Mouse (Mus musculus): ENCODE data around the gene Thap12.
A peak's percentile ranks its signal among the peaks of the same experiment; 100 is the strongest.

The Thap12 gene

DNA sequence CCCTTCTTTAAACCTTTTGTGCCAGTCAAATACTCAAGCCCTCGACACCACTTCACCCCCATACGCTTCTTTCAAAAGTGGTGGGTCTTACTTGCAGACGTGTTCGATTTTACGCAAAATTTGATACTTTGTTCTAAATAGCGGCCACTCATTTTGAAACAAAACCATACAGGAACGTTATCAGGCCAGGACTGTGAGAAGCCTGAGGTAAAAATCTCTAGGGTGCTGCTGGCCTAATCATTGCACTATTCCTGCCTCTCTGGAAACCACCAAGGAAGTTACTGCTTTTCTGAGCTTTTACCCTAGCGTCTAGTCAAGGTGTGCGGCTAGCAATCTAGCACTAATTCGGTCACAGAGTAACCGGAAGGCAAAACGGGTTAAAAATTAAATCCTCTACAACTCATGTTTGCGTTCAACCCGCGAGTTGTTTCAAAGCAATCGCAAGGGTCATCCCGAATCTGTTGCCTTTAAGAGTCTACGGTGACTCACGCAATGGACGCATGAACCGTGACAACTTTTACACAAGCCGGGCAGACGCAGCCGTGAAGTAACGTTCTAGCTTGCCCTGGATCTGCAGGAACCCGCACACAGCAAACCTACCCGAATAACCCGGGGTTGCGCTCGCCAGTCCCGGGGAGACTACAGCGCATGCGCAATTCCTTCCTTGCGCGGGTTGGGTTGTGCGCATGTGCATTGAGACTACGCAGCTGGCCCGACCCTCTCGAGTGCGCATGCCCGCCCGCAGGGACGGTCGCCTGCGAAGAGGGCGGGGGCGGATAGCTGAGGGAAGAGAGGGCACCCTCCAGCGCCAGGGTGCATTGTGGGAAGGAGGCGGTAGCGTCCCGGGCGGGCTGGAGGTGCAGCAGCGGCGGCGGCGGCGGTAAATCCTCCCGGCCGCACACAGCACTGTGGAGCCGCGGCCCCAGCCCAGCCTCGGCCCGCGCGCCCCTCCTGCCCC, at the start of gene Thap12:
TSS of gene Thap12 (plus strand) at position 821 of the 958 bp plus-strand sequence.
- DNase-seq (ENCODE audit: low spot score) = peak; percentile 98

DNA sequence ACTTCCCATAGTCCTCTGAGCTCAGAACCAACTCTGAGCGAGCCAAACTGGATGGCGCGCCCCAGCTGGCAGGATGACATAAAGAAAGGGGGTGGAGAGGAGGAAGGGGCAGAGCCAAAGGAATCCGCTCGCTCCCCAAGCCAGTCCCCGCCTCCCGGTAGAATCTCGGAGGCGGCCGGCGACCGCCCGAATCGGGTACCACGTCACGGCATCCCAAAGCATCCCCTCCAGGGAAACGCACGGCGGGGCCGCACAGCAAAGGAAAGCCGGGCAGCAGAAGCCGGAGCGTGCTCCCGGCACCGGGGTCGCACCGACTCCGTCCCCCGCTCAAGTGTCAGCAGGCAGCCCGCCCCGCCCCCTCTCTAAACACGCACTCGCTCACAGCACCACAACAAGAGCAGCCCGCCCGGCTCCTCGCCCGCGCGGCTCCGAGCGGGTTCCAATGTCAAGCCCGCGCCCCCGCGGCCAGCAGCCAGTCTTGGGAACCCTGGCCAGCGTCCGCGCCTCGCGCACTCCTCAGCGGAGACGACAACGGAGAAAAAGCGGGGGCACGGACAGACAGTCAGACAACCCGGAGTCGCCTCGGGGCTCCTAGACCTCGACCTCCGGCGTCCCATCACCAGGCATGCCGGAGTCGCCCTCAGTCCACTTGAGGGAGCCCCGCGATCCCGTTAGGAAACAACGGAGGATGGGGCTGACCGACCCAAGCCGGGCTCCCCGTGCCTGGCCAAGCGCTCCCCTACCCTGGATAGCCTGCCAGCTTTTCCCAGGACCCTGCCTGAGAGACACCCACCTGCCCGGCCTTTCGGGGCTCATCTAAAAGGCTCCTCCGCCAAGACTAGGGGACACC, 47.0 kb upstream of the Thap12 start:
- DNase-seq (ENCODE audit: low spot score) = peak; percentile 83

DNA sequence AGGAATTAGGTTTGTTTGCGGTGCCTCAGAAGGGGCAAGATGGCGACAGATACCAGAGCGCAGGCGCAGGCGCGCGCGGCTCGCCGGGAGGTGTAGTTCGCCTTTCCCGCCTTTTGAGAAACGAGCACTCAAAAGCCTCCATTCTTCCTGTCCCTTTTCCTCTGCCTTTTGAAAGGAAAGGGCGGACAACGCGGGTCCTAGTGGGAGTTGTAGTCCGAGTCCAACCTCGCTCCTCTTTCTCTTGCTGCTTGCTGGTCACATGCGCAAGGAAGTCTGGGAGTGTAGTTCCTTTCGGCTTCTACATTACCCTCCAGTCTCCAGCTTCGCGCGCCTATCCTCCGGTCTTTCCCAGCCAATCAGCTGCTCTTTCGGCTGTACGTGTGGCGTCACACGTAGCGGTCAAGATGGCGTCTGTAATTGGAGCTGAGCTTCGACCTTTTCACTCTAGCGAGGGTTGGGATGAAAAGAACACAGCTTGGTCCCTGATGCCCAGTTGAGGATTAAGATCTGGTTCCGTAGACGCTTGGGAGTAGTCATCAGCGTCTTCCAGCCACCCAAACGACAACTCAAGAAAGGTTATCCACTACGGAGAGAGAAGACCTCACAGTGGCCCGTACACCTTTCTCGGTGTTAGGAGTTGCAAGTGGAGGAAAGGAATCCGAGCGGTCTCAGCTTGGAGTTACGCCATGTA, 46.2 kb upstream of the Thap12 start, which contains the start of gene Emsy:
TSS of gene Emsy (minus strand) at position 253 of the 691 bp plus-strand sequence.
- DNase-seq (ENCODE audit: low spot score) = peak; percentile 97

DNA sequence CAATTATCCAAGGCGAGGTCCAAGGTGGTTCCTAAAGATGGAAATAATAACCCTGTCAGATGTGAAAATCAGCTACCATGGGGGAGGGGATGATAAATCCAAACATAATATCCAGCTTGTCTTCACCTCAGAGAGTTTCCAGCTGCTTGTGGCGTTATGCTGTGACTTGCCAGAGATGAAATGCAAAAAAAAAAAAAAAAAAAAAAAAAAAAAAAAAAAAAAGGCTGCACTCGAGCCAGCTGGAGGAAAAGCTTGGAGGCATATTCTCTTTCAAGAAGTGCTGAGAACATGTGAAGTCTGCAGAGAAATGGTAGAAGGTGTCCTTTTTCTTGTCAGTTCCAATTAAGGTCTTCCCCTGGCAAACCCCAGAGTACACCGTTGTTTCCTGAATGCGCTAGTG, 37.7 kb upstream of the Thap12 start:
- peak; percentile 59 for DNase-seq (ENCODE audit: low spot score)

DNA sequence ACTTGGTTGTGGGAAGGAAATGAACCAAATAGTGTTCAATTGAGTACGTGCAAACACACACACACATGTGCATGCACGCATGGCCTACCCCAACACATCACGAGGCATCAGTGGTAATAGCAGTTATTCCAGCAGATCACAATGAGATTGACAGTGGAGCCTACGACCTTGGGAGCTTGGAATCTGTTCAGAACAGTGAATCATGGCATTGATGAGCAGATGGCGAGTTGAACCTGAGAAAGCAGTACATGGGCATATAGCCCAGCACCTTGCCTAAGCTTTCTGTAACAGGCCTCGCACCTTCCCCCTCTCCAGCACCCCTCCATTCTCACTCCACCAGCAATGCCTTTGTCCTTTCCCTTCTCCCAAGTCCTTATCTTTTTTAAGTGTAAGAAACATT, 37.2 kb upstream of the Thap12 start:
- DNase-seq (ENCODE audit: low spot score) = no peak

DNA sequence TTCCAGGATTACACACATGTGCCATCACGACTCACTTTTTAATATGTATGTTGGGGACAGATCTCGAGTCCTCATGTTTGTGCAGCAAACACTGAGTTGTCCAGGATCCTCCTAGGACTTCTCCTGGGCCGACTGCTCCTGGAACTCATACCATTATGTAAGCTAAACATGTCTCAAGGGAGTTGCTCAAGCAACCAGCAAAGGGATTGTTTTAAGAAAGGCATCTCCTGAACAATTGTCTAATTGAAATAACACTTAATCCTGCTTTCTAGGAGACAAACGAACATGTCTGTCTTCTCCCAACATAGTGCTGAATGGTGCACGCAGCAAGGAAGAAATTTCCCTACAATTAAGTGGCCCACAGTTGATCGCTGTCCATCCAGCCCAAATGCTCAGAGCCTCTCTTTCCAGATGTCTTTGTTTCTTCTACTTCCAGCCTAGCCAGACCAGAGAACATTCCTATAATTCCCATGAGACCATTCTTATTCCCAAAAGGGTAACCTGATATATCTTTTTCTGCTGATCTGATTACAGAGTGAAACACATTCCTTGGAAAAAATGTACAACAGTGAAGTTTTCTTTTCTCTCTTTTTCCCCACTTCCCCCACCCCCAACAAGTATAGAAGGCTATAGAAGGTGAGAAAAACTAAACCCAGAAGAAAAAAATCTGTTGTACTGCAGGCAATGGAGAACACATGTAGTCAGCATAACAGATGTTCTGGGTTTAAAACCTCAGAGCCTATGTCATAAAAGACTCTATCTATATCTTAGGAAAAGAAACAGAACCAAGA, 34.8 kb upstream of the Thap12 start:
- DNase-seq (ENCODE audit: low spot score) = peak; percentile 53

DNA sequence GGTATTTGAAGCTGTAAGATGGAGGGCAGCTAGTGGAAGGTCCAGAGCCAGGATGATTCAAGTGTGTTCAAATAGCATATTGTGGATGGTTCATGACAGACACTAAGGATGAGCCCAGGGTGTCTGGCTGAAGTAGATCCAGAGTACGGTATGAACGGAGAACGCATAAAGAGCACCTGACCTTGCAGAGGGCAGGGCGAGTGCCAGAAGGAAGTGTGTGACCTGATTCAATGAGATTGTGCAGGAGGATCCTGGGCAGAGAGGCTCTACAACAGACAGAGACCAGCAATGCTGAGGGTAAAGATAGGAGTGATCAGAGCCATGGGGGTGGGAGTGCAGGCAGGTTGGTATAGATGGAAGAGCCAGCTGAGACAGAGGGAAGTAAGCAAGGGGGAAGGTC, 32.1 kb upstream of the Thap12 start:
- DNase-seq (ENCODE audit: low spot score) = no peak

DNA sequence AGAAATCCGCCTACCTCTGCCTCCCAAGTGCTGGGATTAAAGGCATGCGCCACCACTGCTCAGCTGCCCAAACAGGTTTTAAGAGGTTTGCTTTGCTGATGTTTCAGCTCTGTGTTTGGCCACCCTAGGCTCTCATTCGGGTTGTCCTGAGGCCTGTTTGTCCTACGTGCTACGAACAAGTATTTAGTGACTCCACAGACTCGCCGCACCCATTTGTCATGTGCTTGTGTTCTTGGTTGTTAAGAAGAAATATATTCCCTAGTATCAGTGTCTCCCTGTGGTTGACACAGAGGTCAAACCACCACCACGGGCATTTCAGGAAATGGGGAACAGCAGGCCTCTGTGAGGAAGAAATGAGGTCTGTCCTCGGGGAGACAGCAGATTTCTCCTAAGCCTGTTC, 31.5 kb upstream of the Thap12 start:
- no peak for DNase-seq (ENCODE audit: low spot score)

DNA sequence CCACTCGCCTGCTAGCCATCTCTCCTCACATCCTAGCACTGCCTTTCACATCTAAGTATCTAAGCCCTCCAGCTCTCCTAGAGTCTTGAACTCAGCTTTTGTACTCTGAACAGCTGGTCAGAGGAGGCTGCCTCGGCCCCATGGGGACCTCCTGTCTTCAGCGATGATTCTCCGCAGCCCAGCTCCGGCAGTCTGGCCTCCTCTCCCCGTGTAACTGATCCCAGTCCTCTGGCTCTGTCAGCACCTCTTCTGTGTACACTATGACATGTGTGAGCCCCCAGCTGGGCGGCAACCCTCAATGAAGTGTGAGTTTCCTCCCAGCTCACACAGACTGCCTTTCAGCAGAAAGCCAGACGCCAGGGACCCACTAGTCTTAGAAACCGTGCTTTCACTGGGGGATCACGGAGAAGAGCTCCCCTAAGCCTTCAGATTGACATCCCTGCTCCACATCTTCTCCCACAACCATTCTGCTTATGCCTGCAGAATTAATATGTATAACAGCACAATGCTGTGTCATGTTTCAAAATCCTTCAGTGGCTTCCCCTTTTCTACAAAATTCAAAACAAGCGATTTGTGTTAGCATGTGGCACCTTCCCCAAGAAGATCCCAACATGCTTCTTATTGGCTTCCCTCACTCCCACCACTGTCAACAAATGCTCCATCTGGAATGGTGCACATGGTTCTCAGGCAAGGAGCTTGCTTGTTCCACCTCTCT, 30.5 kb upstream of the Thap12 start:
- DNase-seq (ENCODE audit: low spot score) = no peak

DNA sequence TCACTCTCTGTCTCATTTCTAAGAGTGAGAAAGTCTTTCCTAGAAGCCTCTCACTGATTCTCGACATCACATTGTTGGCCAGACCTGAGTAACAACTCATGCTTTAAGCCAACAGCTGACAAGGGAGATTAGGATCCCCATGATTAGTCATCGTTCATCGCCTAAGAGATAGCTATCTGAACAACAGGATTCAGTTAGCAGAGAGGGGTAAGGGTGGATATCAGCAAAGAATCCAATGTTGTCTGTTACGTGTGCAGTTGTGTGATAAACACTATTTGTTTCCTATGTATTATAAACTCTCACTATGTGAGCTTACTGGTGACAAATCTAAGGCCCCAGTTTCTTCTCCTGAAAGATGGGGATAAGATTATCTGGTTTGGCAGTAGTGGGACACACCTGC, 28.6 kb upstream of the Thap12 start:
- no peak for DNase-seq (ENCODE audit: low spot score)

DNA sequence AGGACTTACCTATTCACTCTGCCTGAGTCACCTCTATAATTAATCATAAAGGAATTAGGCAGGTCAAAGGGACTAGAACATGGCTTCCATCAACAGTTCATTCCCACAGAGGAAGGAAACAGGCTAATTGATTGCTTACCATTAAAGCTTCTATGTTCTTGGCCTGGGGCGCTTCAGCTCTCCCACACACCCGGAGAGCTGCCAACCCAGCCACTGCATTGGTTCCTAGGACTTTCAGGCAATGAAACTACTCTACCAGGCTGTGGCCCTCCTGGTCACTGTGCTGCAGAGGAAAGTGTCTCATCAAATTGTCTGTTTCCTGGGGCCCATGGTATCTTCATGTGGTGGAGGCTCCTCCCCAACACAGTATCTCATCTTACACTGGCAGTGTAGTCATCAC, 25.4 kb upstream of the Thap12 start:
- no peak for DNase-seq (ENCODE audit: low spot score)

DNA sequence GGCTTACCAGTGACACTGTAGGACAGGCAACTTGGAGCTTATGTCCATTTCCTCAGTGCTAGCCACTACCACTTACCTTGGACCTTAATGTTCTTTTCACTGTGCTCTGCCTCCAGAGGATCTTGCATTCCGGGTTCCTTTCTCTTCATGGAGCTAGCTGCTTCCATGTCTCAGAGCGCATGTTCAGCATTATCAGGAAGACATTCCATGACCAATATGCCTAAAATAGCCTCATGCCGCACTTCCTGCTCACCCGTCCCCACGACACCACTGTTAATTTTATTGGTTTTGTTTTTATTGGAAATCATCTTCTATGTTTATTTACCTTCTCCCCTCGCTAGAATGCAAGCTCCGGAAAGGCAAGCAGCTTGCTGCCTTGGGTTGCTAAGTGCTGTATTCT, 24.5 kb upstream of the Thap12 start:
- DNase-seq (ENCODE audit: low spot score) = peak; percentile 29

DNA sequence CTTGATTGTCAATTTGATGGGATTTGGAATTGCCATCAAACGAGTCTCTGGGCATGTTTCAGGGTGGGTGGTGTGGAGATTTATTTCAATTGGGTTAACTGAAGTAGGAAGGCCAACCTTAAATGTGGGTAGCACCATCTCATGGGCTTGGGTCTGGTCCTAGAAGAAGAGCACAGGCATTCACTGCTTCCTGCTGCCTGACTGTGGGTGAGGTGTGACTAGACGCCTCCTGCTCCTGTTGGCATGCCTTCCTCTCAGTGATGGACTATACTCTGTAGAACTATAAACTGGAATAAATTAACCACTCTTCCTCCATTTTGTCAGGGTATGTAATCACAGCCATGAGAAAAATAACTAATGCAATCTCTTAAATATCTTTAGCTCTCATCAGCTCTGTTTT, 22.2 kb upstream of the Thap12 start:
- DNase-seq (ENCODE audit: low spot score) = no peak

DNA sequence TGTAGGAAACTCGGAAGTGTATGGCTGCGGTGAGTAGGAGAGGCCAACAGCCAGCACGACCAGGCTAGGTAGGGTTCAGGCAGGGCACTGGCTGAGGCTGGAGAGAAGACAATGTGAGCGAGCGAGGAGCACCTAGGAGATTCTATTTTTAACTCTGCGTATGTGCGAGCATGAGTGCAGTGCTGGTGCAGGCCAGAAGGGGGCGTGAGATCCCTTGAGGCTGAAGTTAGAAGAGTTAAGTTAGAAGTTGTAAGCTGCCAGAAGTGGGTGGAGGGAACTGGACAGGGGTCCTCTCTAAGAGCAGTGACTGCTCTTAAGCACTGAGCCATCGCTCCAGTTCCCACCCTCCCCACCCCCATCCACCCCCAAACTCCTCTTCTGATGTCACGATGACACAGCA, 20.1 kb upstream of the Thap12 start:
- no peak for DNase-seq (ENCODE audit: low spot score)

DNA sequence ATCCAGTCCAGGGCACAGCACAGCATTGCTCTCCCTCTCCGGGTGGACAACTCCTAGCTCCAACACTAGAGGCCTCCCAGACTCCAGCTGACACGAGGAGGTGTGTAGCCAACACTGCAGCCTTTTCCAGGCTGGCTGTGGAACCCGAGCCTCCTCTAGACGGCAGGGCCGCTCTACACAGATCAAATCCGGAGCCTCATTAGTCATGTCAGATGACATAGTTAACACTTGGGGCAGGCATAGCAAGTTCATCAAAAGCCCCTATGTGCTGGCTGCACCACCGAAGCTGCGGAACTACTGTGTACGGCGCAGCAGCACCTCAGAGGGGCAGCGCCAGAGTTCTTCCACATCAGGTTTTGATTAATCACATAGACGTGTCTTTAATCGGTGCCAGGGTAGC, 17.0 kb upstream of the Thap12 start:
- DNase-seq (ENCODE audit: low spot score) = no peak

DNA sequence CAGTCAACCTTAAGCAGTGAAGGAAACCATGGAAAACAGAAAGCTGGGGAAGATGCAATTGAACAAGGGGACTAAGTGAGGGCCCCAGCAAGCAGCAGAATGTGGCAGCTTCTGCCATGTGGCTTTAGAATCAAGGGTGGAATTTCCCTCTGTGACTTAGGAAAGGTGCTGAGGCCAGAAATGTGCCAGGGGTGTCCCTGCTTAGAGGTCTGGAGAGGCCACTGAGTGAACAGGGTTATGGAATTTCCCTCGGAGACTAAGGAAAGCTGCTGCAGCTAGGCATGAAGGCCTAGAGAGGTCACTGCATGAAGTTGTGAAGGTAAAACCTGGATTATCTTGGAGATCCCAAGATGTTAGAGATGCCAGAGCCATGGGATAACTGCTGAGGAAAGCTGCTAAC, 12.8 kb upstream of the Thap12 start:
- no peak for DNase-seq (ENCODE audit: low spot score)

DNA sequence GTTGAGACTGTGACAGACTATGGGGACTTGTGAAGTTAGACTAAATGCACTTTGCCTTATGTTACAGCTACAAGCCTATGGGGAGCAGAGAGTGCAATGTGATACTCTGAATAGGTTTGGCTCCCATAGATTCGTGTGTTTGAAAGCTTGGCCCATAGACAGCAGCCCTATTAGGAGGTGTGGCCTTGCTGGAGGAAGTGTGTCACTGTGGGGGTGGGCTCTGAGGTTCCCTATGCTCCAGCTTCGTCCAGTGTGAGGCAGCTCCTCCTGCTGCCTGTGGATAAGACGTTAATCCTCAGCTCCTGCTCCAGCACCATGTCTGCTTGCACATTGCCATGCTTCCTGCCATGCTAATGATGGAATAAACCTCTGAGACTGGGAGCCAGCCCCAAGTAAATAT, 12.1 kb upstream of the Thap12 start:
- no peak for DNase-seq (ENCODE audit: low spot score)

DNA sequence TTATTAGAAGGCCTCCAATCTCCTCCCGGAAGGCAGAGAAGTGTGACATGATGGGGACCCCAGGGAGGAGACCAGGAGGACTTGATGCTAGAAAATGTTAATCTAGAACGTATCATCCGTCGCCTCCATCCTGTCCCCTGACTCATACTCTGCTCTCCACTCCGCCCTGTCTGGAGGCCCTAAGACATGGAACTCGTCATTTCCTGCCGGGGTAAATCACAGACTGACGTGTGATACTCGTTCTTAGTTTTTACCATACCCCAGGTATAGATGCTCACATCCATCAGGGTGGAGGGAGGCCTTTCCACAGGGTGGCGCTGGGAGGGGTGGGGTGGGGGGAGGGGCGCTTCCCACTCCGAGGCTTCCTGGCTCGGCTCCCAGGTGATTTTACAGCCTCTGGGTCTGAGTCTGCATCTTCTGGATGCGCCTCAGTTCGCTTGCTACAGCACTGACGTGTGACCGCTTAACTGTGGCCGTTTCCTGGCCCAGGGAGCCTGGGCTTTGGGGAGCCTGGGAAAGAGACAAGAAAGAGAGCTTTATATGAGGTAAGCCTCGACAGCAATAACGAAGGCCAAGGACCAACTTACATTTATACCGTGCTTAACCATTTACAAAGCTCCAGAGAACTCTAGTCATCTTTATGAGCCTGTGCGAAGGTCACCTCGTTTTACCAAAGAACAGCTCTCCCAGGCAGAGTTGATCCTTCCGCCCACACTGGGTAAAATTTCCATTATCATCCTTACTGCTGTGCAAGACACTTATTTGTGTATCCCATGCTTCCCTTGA, 9.9 kb upstream of the Thap12 start:
- DNase-seq (ENCODE audit: low spot score) = peak; percentile 67

DNA sequence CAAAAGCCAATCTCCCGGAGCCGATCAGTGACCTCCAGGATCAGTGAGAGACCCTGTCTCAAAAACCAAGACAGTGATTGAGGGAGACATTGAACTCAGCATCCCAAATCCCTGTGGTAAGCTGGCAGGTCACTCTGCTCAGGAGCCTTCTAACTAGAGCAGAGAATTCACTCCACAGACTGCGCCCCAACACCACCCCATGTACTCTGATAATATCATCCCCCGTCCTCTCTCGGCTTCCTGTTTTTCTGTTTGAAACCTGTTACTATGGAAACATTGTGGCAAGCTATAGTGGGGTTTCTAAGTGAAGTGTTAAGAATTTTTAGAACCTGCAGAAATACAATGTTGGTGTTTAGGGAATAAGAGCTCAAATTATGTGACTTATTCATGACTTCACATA, 8.9 kb upstream of the Thap12 start:
- DNase-seq (ENCODE audit: low spot score) = no peak

DNA sequence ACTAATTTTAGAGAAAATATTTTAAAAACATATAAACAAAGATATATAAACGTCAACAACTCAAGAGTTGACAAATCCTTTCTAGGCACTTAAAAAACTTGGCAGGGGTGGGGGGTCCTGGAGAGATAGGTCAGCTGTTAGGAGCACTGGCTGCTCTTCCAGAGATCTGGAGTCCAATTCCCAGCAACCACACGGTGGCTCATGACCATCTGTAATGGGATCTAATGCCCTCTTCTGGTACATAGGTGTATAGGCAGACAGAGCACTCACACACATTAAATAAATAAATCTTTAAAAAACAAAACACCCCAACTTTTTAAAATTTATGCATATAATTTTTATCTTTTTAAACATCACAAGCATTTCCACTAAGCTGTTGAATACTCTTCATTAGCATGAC, 5.4 kb upstream of the Thap12 start:
- peak; percentile 37 for DNase-seq (ENCODE audit: low spot score)

Measured in MN1 (cell line).